Mouse (Mus musculus) hindbrain, embryonic 14.5 days (tissue): ENCODE measurements around the gene Ap1s2. TPM values are rescaled to one million over a fixed set of nuclear protein-coding genes. Genes with fewer than 3 reads are reported as not detected.

Source experiments
- ATAC-seq: fragments of 200-750 bp; cut with Nextera tagmentation; 2 replicates; pipeline ENCODE4 v1.8.0; 2017; ENCODE audit warnings: moderate number of reproducible peaks, mild to moderate bottlenecking, moderate TSS enrichment, moderate library complexity; ENCODE audit not compliant: low FRiP score
- DNase-seq: peaks from one replicate; pipeline ENCODE4 v3.0.0-alpha.2; 2015; ENCODE audit warnings: low spot score
- H3K27ac ChIP-seq: fragments of 300-500 bp; sonication (generic); 2 replicates; pipeline ENCODE4 v1.5.1; 2014; ENCODE audit warnings: mild to moderate bottlenecking, moderate library complexity
- H3K27me3 ChIP-seq: fragments of 300-500 bp; sonication (generic); 2 replicates; pipeline ENCODE4 v1.6.1; 2014; ENCODE audit warnings: mild to moderate bottlenecking, low read length, mixed read lengths; ENCODE audit not compliant: control insufficient read depth, insufficient read depth
- H3K36me3 ChIP-seq: fragments of 300-500 bp; sonication (generic); replicated peaks from 2 replicates; pipeline ENCODE4 v1.6.1; 2014; ENCODE audit not compliant: control insufficient read depth, insufficient read depth
- H3K4me1 ChIP-seq: fragments of 300-500 bp; sonication (generic); replicated peaks from 2 replicates; pipeline ENCODE4 v1.6.1; 2014; ENCODE audit warnings: antibody characterized with exemption, low read length, mixed read lengths; ENCODE audit not compliant: control insufficient read depth, insufficient read depth
- H3K4me2 ChIP-seq: fragments of 300-500 bp; sonication (generic); replicated peaks from 2 replicates; pipeline ENCODE4 v1.6.1; 2014; ENCODE audit warnings: mild to moderate bottlenecking, moderate library complexity
- H3K4me3 ChIP-seq: fragments of 300-500 bp; sonication (generic); replicated peaks from 2 replicates; pipeline ENCODE4 v1.5.1; 2014; ENCODE audit warnings: mild to moderate bottlenecking, low read length
- H3K9ac ChIP-seq: fragments of 300-500 bp; sonication (generic); 2 replicates; pipeline ENCODE4 v1.6.1; 2014
- H3K9me3 ChIP-seq: fragments of 300-500 bp; sonication (generic); 2 replicates; pipeline ENCODE4 v1.6.1; 2016; ENCODE audit warnings: low read length; ENCODE audit not compliant: control insufficient read depth
- WGBS: fragments of 180-500 bp; shearing (Covaris S2); extraction: QIAGEN DNeasy Blood & Tissue Kit; methylation state at CpG from one replicate; pipeline ENCODE4 v1.1.7; 2014; 5-methylcytosine and 5-hydroxymethylcytosine counted together
- polyA plus RNA-seq: library from polyadenylated mRNA; unstranded; fragments of >200 nt; fragmentation: Nextera tagmentation; extraction: Ambion mirVana; gene quantifications from 2 replicates; pipeline ENCODE4 v1.2.1, GENCODE M21; 2014

The Ap1s2 gene
- polyA plus RNA-seq, result 155 and 167 TPM in 2 replicates

DNA sequence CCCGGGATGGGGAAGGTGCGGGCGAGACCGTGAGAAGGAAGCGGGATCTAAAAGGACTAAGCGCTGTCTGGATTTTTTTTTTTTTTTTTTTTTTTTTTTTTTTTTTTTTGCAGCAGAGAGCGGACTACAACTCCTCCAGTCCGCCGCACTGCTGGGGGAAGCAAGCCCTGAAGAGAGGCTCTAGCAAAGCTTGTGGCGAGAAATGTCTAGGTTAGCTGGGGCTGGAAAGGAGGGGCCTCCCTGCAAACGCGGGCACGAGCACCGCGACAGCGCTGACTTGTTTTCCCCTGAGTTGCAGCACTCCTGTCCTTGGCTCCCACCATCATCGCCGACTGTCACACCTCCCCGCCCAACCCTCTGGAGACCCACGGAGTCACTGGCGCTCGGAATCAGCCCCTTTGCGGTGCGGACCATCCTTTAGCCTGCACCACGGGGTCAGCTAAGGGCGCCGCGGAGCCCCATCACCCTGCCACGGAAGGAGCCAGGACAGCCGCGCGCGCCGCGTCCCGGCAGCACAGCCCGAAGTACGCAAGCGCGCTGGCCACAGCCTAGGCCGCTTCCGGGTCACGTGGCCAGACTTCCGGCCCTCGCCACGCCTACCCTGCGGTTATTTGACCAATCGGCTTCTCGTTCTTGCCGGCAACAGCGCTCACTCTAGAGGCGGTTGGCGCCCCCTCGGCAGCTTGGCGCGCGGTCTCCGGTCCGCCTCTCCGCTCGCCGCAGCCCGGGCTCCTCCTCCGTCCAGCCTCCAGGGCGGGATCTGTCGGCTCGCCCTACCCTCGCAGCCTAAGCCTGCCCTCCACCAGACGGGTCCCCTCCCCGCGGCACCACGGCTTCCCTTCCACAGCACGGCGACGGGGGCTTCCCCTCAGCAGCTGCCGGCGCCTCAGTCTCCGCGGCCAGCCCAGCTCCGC, at the start of gene Ap1s2:
Gene Ap1s2 (plus strand): TSS at position 681 of the 914 bp plus-strand sequence.
- Histone ChIP-seq H3K9ac (peak within 1 kb of the TSS; percentile 65), H3K4me1 (no peaks in the 10 kb centered on the region), H3K27me3 (0 out of 2 replicates have a peak, but pooled peaks cover 4% of the 10 kb centered on the region), H3K4me2 (peak within 1 kb of the TSS; percentile 56), H3K4me3 (peak within 1 kb of the TSS; percentile 66), H3K36me3 (no peaks in the 10 kb centered on the region), H3K27ac (peak within 1 kb of the TSS; percentile 89), H3K9me3 (no peaks in the 10 kb centered on the region)
- DNase-seq (peak; percentile 82), ATAC-seq (peak; percentile 99)
- 14% methylated on average over 78 of the region's 80 CpGs for WGBS

DNA sequence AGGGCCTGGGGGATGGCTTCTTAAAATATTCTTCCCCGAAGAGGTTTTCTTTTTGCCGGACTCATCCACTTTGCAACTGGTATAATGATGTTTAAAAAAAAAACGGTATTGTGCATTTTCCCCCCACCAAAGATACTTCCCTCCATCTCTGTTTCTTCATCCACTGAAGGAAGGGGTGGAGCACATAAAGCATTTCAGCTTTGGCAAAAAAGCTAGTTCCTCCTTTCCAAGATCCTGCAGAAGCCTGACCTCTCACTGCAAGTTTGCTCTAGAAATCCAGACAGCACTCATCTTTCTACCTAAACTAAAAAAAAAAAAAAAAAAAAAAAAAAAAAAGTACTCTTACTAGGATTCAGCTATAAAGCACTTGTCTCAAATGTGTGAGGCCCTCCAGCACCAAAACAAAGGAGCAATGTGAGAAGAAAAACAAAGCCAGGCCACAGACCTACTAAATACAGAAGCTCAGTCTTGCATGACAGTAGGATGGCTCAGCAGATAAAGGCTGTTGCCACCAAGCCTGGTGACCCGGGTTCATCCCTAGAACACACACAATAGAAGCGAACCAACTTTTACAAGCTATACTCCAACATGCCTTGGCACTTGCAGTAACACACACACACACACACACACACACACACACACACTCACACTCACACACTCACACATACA, 41.0 kb upstream of the Ap1s2 start:
- Histone ChIP-seq H3K4me1 (no peaks in the 10 kb centered on the region), H3K9ac (no peak overlapping the region), H3K36me3 (no peaks in the 10 kb centered on the region), H3K4me3 (no peak overlapping the region), H3K9me3 (no peaks in the 10 kb centered on the region), H3K27me3 (peaks cover 6% of the 10 kb centered on the region; the same call in 1 of the 2 replicates), H3K27ac (no peak overlapping the region), H3K4me2 (no peak overlapping the region)
- no peak for ATAC-seq
- 48% methylated on average over 5 of the region's 5 CpGs for WGBS
- peak; percentile 22 for DNase-seq

DNA sequence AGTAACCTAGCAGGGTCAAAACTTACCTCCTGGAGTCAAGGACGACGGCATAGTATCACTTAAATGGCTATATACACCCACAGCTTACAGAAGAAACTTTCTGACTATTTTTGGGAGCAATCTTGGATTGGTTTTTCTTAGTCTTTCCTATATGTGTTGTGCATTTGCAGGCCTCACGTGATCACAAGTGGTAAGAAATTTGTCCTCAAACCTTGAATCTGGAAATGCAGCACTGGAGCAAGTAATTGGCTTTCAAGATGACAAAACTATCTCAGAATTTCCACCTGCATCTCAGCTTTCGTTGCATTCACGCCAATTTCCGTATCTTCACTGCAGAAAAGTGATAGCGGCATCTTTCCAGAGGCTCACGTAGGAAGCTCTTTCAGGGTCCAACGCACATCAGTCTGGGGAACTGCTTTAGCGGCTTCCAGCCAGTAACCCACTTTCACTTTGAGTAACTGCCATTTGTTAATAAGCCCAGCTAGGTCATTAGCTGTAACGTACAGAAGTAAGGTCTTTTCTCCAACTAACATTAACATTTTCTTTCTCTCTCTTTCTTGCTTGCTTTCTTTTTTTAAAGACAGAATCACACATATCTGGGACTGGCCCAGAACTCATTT, 40.0 kb upstream of the Ap1s2 start:
- WGBS, result 76% methylated on average over 11 of the region's 11 CpGs
- H3K4me3 ChIP-seq, result no peak overlapping the region
- H3K9me3 ChIP-seq, result no peaks in the 10 kb centered on the region
- no peak overlapping the region for H3K4me2 ChIP-seq
- no peak overlapping the region for H3K27ac ChIP-seq
- H3K36me3 ChIP-seq, result no peaks in the 10 kb centered on the region
- no peak overlapping the region for H3K9ac ChIP-seq
- ATAC-seq (no peak), DNase-seq (peak; percentile 15)
- peaks cover 6% of the 10 kb centered on the region; the same call in 1 of the 2 replicates for H3K27me3 ChIP-seq
- H3K4me1 ChIP-seq, result no peaks in the 10 kb centered on the region

DNA sequence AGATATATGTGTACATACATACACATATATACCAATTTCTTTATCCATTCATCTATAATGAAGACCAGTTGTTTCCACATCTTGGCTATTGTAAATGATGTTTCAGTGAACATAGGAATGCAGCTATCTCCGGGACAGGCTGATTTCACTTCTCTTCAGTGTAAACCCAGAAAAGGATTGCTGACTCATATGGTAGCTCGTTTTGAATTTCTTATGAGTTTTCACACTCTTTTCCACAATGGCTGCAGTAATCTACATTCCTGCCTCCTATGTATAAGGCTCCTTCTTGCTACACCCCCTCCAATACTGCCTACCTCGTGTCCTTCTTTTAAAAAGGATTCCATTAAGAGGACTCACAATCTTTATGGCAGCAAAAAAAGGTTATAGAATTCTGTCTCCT, 32.9 kb upstream of the Ap1s2 start:
- no peak overlapping the region for H3K4me3 ChIP-seq
- H3K36me3 ChIP-seq, result no peaks in the 10 kb centered on the region
- no peak overlapping the region for H3K9ac ChIP-seq
- no peaks in the 10 kb centered on the region; the same call in 1 of the 2 replicates for H3K27me3 ChIP-seq
- WGBS, result 93% methylated on average over 3 of the region's 3 CpGs
- ATAC-seq (no peak), DNase-seq (no peak)
- H3K4me2 ChIP-seq, result no peak overlapping the region
- H3K27ac ChIP-seq, result no peak overlapping the region
- no peaks in the 10 kb centered on the region for H3K9me3 ChIP-seq
- no peaks in the 10 kb centered on the region for H3K4me1 ChIP-seq

DNA sequence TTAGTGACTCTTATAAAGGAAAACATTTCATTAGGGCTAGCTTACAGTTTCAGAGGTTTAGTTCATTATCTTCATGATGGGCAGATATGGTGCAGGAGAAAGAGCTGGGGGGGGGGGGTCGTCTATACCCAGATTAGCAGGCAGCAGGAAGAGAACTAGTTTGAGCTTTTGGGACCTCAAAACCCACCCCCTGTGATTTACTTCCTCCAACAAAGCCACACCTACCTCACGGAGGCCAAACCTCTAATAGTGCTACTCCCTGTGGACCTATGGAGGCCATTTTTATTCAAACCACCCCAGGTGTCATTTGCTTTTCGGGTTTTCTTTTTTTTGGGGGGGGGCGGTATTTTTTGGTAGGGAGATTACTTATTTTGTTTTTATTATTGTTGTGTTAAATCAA, 32.2 kb upstream of the Ap1s2 start:
- Histone ChIP-seq H3K27me3 (no peaks in the 10 kb centered on the region; the same call in 1 of the 2 replicates), H3K4me1 (no peaks in the 10 kb centered on the region), H3K4me2 (no peak overlapping the region), H3K4me3 (no peak overlapping the region), H3K27ac (no peak overlapping the region), H3K36me3 (no peaks in the 10 kb centered on the region), H3K9ac (no peak overlapping the region), H3K9me3 (no peaks in the 10 kb centered on the region)
- WGBS, result 56% methylated on average over 4 of the region's 4 CpGs
- DNase-seq, result no peak
- ATAC-seq, result no peak

DNA sequence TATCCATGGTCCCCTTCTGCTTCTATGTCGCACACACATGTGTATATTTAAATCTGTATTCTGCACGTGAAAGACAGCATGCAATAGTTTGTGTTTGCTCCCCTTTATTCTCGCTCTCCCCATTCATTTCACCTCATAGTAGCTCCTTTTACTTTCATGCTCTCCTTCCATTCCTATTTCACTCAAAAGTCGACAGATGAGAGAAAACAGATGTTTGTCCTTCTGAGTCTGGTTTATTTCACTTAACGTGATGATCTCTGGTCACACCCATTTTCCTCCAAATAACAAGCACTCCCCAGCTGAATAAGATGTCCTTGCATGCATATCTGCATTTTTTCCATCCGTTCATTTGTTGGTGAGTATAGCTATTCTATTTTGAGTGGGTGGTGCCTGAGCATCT, 29.8 kb upstream of the Ap1s2 start:
- Histone ChIP-seq H3K4me1 (no peaks in the 10 kb centered on the region), H3K27me3 (no peaks in the 10 kb centered on the region; the same call in 1 of the 2 replicates), H3K9ac (no peak overlapping the region), H3K4me2 (no peak overlapping the region), H3K4me3 (no peak overlapping the region), H3K36me3 (no peaks in the 10 kb centered on the region), H3K27ac (no peak overlapping the region), H3K9me3 (no peaks in the 10 kb centered on the region)
- 84% methylated on average over 6 of the region's 6 CpGs for WGBS
- ATAC-seq (no peak), DNase-seq (no peak)

DNA sequence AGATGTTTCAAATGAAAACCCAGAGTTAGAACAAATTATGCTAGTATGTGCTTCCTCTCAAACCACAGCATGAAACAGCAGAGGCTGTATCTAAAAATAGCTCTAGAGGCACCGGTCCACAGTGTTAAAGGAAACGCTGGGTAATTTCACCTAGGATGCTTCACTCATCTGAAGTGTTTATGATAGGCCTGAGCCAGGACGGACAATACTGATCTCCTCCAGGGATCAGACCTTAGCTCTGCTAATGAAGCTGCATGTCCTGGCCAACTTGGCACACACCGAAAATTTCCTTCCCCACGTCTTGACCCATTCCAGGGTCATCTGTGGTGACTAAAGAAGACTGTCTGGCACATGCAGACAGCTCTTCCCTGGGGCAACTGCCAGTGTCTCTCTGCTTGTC, 29.4 kb upstream of the Ap1s2 start:
- Histone ChIP-seq H3K4me1 (no peaks in the 10 kb centered on the region), H3K27me3 (no peaks in the 10 kb centered on the region; the same call in 1 of the 2 replicates), H3K9me3 (no peaks in the 10 kb centered on the region), H3K27ac (no peak overlapping the region), H3K36me3 (no peaks in the 10 kb centered on the region), H3K4me3 (no peak overlapping the region), H3K4me2 (no peak overlapping the region), H3K9ac (no peak overlapping the region)
- no peak for ATAC-seq
- 75% methylated on average over 5 of the region's 5 CpGs for WGBS
- no peak for DNase-seq

DNA sequence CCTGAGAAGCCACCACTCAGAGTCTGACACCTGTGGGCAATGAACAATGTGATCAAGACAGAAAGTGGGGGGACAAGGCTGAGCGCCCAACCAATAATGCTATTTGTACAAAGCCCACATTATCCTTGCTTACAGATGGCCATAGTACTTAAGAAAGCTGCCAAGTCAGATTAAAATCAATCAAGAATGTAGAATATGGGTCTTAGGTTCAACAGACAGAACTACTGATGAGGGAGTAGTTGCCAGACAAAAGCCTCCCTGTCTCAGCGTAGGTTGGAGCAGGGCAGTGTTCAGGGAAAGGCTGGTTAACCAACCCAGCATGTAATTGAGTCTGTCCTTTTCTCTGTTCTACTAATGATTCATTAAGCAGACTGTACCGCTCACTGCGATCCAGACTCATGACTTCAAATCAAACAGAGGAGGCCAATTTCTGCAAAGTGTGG, 23.3 kb upstream of the Ap1s2 start:
- Histone ChIP-seq H3K27ac (no peak overlapping the region), H3K4me1 (no peaks in the 10 kb centered on the region), H3K9ac (no peak overlapping the region), H3K9me3 (no peaks in the 10 kb centered on the region), H3K4me3 (no peak overlapping the region), H3K4me2 (no peak overlapping the region), H3K27me3 (peaks cover 9% of the 10 kb centered on the region; the same call in 1 of the 2 replicates), H3K36me3 (no peaks in the 10 kb centered on the region)
- WGBS, result 55% methylated on average over 4 of the region's 4 CpGs
- ATAC-seq (peak; percentile 55; the same call in 1 of the 2 replicates), DNase-seq (no peak)

DNA sequence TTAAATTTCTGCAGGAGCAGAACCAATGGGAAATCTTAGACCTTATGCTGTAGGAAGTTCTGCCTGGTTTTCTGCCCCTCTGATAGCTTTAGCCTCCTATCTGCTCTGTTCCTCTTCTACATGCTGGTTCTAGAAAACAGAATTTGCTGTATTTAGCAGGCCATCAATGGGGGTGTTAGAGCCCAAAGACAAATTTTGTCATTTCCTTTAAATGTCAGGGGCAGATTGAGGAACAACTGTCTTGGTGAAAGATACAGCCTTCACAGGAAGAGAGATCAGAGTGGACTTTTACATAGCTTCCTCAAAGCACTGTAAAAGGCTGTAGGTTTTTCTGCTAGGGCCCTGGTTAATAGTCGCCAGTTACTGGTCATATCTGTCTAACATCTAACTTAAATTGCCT, 11.5 kb upstream of the Ap1s2 start:
- 91% methylated on average over 1 of the region's 1 CpGs for WGBS
- DNase-seq (no peak), ATAC-seq (no peak)

More for the DNA sequence above, 11.5 kb upstream of the Ap1s2 start:
- Histone ChIP-seq H3K27ac (no peak overlapping the region), H3K36me3 (no peaks in the 10 kb centered on the region), H3K4me1 (no peaks in the 10 kb centered on the region), H3K27me3 (no peaks in the 10 kb centered on the region; the same call in 1 of the 2 replicates), H3K9ac (no peak overlapping the region), H3K4me3 (no peak overlapping the region), H3K4me2 (no peak overlapping the region), H3K9me3 (no peaks in the 10 kb centered on the region)
